Mouse (Mus musculus): Measurements from ENCODE around the gene Fam20a.
A peak's percentile ranks its signal among the peaks of the same experiment; 100 is the strongest.

The Fam20a gene

GRCm38 (mm10) chr11:109721781-109722446 is at the start of gene Fam20a:
TSS of gene Fam20a (minus strand) at chr11:109722279.
- DNase-seq (ENCODE audit: low read depth, low spot score) = peak; percentile 16

- DNase-seq (ENCODE audit: low read depth, low spot score) = no peak
Measured at GRCm38 (mm10) chr11:109771381-109771780, 49.3 kb upstream of the Fam20a start.

- DNase-seq (ENCODE audit: low read depth, low spot score) = no peak
Measured at GRCm38 (mm10) chr11:109770185-109770584, 48.1 kb upstream of the Fam20a start.

DNA sequence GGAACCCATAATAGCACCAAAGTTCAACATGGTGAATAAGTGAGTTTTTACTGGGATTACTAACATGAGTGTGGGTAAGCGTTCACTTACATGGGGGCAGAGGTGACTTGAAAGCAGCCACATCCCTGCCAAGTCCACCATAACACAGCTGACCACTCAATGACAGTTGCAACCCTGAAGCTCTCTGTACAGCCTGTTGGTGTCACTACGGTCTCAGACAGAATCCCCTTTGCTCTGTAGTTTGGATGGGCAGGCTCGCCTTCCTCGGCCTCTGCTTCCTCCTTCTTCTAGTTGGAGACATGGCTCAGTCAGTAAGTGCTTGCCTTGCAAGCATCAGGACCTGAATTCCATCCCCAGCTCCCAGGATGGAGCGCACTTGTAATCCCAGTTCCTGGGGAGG is 47.0 kb upstream of the Fam20a start:
- DNase-seq (ENCODE audit: low read depth, low spot score) = no peak

DNA sequence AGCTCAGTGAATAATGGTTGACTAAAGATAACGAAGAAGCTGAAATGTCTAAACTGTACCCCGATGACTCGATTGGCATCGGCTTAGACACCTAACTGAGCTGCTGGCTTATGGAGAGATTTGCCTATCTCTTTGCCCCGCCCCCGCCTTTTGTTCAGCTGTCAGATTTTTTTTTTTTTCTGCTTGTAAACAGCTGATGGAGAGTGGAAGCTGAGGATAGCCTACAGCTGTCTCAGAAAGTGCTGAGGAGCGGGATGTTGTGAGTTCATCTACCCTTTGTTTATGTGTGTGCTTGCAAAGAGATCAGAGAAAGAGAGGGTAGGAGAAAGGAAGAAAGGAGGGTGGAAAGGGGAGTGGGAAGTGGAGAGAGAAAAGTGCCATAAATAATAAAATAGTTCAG is 38.0 kb upstream of the Fam20a start:
- DNase-seq (ENCODE audit: low read depth, low spot score) = no peak

DNA sequence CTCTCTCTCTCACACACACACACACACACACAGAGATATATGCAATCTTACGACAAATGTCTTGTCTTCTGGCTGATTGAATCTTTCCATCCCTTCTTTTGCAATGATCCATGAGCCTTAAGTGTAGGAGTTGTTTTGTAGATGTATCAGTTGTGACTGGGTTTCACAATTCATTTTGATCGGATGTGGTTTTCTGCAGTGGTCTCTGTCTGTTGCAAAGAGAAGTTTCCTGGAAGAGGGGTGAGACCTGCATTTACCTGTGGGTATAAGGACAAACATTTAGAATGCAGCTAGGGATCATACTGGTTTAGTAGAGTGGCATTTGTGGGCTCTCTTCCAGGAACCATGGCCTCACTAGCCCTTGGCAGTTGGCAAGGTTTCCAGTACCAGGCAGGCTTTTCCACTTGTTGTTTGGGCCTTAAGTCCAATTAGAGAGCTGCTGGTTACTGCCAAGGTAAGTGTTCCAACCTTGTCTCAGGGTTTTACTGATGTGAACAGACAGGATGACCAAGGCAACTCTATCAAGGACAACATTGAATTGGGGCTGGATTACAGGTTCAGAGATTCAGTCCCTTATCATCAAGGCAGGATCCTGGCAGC is 36.6 kb upstream of the Fam20a start:
- DNase-seq (ENCODE audit: low read depth, low spot score) = no peak

GRCm38 (mm10) chr11:109754105-109754602 is 32.1 kb upstream of the Fam20a start:
- DNase-seq (ENCODE audit: low read depth, low spot score) = no peak

DNA sequence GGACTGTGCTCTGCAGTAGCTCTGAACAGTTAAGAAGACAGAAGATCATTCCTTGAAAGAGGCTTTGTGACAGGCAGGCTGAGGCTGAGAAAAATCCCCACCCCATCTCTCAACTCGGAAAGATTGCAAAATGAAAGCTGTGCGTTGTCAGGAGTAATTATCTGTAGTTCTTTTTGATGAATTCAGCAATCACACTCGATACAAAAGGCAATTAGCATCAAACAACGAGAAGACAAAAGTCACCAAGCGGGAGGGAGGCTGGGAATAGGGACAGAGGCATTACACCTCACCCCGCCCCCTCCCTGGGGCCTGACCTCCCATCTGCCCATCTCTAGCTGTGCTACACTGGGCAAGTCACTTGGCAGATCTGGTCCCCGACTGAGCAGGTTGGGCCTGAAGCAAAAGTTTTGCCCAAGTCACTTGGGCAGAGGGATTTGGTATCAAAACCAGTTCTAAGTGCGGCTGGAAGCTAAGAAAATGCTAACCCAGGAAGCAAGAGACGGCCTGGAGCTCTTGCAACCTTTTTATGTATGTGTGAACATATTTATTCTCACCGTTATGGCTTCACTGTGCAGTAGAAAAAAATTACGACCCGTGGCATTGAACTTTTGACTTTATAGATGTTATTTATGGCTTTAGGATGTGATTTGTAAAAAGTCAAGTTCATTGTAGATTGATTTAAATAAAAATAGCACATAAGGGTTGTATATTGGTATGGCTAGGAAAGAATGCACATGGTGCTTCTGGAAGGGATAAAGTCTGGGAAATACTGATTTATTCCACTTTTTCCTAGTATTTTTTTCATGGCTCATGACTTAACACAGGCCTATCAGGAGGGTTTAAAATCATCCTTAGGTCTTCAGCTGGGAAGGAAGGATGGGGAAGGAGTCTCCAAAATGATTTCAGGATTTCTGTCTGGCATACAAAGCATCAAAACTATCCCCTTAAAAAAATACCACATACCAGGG is 29.8 kb upstream of the Fam20a start:
- DNase-seq (ENCODE audit: low read depth, low spot score) = no peak

GRCm38 (mm10) chr11:109745210-109745609 is 23.1 kb upstream of the Fam20a start:
- DNase-seq (ENCODE audit: low read depth, low spot score) = no peak

DNA sequence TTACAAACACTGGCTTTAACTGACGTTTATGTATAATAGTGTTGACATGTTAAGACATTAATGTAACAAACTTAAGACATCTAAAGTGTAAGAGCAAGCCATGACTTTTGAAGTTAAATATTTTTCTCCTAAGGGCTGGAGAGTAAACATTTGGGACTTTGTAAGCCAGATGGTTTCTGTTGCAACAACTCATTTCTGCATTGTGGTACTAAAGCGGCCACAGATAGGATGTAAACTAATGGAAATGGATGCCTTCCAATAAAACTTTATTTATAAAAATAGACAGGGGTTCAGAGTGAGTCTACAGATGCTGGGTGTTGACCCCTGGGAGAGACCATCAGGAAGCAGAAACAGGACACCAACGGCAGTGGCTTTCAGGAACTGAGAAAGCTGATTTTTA is 15.9 kb upstream of the Fam20a start:
- no peak for DNase-seq (ENCODE audit: low read depth, low spot score)

DNA sequence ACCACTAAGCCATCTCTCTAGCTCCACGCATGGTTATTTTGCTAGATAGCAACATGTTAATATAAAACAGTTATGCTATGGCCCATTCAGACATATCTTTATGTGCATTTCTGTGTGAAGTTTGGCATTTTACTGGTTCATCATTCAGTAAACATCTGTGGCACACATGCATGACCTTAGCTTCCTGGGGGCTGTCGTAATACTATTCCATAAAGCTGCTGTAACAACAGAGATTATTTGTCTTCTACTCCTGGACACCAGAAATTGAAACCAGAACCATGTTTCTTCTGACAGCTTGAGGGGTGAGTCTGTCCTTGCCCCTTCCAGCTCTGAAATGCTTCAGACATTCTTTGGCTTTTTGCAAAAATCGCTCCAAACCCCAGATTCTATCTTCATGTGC is 14.3 kb upstream of the Fam20a start:
- no peak for DNase-seq (ENCODE audit: low read depth, low spot score)

GRCm38 (mm10) chr11:109734341-109734740 is 12.3 kb upstream of the Fam20a start:
- DNase-seq (ENCODE audit: low read depth, low spot score) = no peak

DNA sequence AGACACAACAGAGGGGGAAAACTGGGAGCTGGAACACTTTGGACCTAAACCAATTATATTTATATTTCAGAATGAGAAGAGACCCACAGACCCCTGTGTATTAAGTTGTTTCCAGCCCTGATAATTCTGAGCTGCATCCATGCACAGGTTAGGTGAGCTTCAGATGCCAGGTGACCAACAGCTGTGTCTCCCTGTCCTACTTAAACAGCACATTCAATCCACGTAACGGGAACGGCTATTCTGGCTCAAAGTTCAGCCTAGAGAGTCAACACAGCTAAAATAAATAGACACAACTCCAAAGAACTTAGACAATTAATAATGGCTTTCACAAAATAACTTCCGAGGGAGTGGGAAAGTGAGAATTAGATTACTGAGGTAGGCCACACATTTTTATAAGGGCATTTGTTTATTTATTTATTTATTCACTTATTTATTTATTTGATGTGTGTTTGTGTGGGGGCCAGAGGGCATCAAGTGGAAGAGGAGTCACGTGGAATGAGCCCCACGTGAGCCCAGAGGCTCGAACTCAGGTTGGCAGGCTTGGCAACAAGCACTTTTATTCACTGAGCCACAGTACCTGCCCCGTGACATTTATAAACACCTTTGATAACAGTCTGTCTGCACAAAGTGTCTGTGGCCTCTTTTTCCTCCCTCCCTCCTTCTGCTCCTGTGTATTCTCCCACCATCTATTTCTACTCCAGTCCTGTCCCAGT is 10.8 kb upstream of the Fam20a start:
- no peak for DNase-seq (ENCODE audit: low read depth, low spot score)

- no peak for DNase-seq (ENCODE audit: low read depth, low spot score)
Measured at GRCm38 (mm10) chr11:109728371-109728770, 6.3 kb upstream of the Fam20a start.

GRCm38 (mm10) chr11:109722711-109723110 is 632 bp upstream of the Fam20a start:
- no peak for DNase-seq (ENCODE audit: low read depth, low spot score)

GRCm38 (mm10) chr11:109721320-109721780 is 729 bp downstream of the Fam20a start:
- DNase-seq (ENCODE audit: low read depth, low spot score) = no peak

DNA sequence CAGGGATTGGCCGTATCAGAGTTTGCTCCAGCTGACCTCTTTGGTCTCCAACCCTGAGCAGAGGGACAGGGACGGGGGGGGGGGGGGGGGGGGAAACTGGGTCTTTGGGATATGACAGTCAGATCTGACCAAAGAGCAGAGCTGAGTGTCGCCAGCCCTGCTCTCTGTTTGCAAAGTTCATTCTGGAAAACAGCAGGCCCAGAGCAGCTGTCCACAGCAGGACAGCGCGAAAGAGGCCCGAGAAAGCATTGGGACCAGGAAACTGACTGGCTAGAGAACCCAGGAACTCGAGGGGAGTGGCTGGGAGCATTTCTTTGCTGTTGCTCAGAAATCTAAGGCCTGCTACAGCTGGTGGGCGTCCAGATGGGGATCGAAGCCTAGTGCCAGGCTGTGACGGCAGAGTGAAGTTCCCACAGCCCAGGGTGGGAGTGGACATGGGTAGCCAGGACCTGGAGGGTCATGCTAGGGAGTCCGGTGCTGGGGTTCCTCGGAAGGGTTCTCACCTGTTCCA is 1.2 kb downstream of the Fam20a start:
- DNase-seq (ENCODE audit: low read depth, low spot score) = no peak

DNA sequence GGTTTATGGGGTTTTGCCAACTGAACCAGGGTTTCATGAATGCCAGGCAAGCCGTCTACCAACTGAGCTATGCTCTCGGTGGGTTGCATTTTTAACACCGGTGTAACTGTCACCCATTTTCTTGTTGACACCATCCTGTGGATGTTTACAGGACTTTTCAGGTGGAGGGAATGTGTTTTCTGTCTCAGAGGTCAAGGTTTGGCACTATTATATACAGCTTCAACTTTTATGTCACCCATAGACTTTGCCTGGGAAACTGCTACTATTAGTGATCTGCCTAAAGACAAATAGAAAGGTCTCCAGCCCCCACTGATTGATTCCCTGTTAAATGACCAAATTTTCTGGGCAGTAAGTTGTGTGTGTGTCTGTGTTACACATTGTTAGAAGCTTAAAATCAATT is 2.7 kb downstream of the Fam20a start:
- no peak for DNase-seq (ENCODE audit: low read depth, low spot score)

- no peak for DNase-seq (ENCODE audit: low read depth, low spot score)
Measured at GRCm38 (mm10) chr11:109717966-109718895, 3.8 kb downstream of the Fam20a start.

DNA sequence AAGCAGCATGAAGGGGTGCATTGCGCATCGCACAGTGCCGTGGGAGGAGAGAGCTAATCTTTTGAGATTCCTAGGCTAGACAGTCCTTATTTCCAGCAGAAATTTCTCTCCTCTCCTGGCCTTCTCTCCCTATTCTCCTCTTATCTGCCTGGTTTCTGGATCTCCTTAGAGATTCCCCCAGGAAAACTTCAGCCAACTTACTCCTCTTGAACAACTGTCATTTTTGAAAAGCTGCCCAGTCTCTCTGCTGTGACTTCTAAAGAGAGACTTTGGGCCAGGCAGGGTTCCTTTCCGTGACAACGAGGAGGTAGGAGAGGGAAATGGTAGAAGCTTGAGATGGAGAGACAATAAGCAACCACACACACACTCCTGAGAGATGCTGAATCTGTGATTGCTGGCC is 4.6 kb downstream of the Fam20a start:
- peak; percentile 92 for DNase-seq (ENCODE audit: low read depth, low spot score)

All from telencephalon, adult 2 months (tissue).